Mouse (Mus musculus): ENCODE measurements around the gene Wasl.

The Wasl gene

GRCm38 (mm10) chr6:24604289-24604688, 60.5 kb downstream of the Wasl start:
- no peak for DNase-seq (ENCODE audit: low spot score)

- no peak for DNase-seq (ENCODE audit: low spot score)
Measured at GRCm38 (mm10) chr6:24602993-24603392, 61.8 kb downstream of the Wasl start.

- DNase-seq (ENCODE audit: low spot score), result no peak
Measured at GRCm38 (mm10) chr6:24602351-24602750, 62.5 kb downstream of the Wasl start.

- no peak for DNase-seq (ENCODE audit: low spot score)
Measured at GRCm38 (mm10) chr6:24601668-24602067, 63.1 kb downstream of the Wasl start.

- DNase-seq (ENCODE audit: low spot score), result no peak
Measured at GRCm38 (mm10) chr6:24600726-24601125, 64.1 kb downstream of the Wasl start.

- DNase-seq (ENCODE audit: low spot score), result no peak
Measured at GRCm38 (mm10) chr6:24600134-24600533, 64.7 kb downstream of the Wasl start.

GRCm38 (mm10) chr6:24599639-24600038, 65.2 kb downstream of the Wasl start:
- no peak for DNase-seq (ENCODE audit: low spot score)

- DNase-seq (ENCODE audit: low spot score), result no peak
Measured at GRCm38 (mm10) chr6:24599179-24599578, 65.6 kb downstream of the Wasl start.

GRCm38 (mm10) chr6:24597500-24597899, 67.3 kb downstream of the Wasl start, which contains the start of gene Lmod2:
Lmod2 (plus strand) TSS chr6:24597762.
- DNase-seq (ENCODE audit: low spot score), result no peak

- peak; percentile 15 for DNase-seq (ENCODE audit: low spot score)
Measured at GRCm38 (mm10) chr6:24591525-24592218, 73.1 kb downstream of the Wasl start.

GRCm38 (mm10) chr6:24590282-24590681, 74.5 kb downstream of the Wasl start:
- no peak for DNase-seq (ENCODE audit: low spot score)

- peak; percentile 14 for DNase-seq (ENCODE audit: low spot score)
Measured at GRCm38 (mm10) chr6:24586885-24587284, 77.9 kb downstream of the Wasl start.

- DNase-seq (ENCODE audit: low spot score), result peak; percentile 36
Measured at GRCm38 (mm10) chr6:24585431-24586310, 79.1 kb downstream of the Wasl start.

GRCm38 (mm10) chr6:24583456-24583855, 81.4 kb downstream of the Wasl start:
- DNase-seq (ENCODE audit: low spot score), result no peak

- no peak for DNase-seq (ENCODE audit: low spot score)
Measured at GRCm38 (mm10) chr6:24573319-24573718, 91.5 kb downstream of the Wasl start.

GRCm38 (mm10) chr6:24572431-24572830, 92.4 kb downstream of the Wasl start:
- no peak for DNase-seq (ENCODE audit: low spot score)

- no peak for DNase-seq (ENCODE audit: low spot score)
Measured at GRCm38 (mm10) chr6:24571126-24571525, 93.7 kb downstream of the Wasl start.

GRCm38 (mm10) chr6:24570278-24570677, 94.5 kb downstream of the Wasl start:
- no peak for DNase-seq (ENCODE audit: low spot score)

GRCm38 (mm10) chr6:24569711-24570110, 95.1 kb downstream of the Wasl start:
- no peak for DNase-seq (ENCODE audit: low spot score)

GRCm38 (mm10) chr6:24568963-24569362, 95.8 kb downstream of the Wasl start:
- DNase-seq (ENCODE audit: low spot score), result no peak

GRCm38 (mm10) chr6:24564886-24565285, 99.9 kb downstream of the Wasl start:
- DNase-seq (ENCODE audit: low spot score), result no peak

GRCm38 (mm10) chr6:24564081-24564480, 100.7 kb downstream of the Wasl start:
- DNase-seq (ENCODE audit: low spot score), result no peak
